Mouse (Mus musculus) NIH3T3 (cell line): ENCODE data around the gene Fam110a.
A peak's percentile ranks its signal among the peaks of the same experiment; 100 is the strongest.

Source experiments
- DNase-seq: peaks from one replicate; pipeline ENCODE4 v3.0.0-alpha.2; 2012; ENCODE audit warnings: low read depth

Gene Fam110a

DNA sequence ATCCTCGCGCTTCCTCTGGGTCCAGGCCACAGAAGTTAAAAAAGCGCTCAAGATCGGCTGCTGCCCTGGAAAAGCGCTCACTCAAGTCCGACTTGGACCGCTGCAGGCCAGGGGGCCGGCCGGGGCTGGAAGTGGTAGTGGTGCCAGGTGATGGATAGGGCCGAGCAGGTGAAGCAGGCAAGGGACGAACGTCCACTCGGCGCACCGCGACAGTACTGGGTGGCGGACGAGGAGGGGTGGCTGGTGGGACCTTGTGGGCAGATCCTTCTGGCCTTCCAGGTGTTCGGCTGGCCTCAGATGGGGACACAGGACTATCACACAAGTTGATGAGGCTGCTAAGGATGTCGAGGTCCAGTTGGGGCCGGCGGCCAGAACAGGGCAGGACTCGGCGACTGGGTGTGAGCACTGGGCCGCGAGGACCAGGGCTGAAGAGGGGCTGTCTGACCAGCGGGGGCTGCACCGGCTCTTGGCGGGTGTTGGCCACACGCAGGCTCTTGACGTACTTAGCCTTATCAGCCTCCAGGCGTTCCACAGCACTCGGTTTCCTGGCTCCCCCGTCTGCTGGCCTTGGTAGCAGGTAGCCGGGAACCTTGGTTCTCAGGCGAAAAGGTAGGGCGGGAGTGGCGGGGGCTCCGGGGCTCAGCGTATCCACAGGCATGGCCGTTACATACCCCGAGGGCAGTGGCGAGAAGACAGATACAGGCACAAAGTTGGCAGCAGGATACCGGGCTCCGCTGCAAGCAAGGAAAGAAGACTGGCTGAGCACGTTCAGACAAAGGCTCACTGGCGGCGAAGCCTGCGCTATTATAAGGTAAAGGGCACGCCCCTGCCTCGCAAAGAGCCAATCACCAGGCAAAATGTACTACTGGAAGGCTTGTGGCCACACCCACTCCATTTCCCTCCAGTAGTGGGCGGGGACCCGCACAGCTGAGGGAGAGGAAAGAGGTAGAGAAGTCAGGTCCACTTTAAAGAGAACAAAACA is 9.5 kb downstream of the Fam110a start:
- DNase-seq: no peak

DNA sequence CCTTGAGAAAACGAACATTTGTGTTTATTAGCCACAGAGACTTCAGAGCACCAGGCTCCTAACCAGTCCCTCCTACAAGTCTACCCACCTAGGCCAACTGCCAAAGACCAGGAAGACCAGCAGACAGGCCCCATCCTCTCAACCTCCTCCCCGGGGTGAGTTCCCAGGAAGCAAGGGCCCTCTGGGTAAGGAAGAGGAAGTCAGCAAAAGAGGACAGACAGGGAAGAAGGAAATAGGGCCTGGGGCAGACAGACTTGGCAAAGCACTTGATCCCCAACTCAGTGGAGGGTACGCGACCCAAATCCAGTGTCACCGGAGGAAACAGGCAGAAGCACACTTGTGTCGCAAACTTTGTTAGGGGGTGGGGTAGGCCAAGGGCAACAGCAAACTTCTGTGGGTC is 10.6 kb downstream of the Fam110a start:
- no peak for DNase-seq

DNA sequence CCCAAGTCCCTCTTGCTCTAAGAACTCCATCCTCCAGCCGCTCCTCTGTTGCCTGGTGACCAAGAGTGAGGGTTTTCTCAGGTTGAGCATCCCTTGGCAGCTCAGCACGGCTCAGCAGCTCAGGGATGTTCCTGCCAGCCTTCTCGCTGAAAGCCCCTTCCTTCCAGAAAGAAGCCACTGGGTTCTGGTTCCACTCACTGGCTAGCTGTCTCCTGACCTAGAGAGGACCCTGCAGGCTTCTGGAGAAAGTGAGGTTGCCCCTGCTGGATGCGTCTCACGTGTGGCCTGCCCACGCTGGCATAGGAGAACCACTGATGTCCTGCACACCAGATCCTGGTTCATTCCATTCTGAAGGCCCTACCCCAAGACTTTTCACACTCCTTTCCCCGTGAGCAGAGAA is 11.0 kb downstream of the Fam110a start:
- DNase-seq: no peak

DNA sequence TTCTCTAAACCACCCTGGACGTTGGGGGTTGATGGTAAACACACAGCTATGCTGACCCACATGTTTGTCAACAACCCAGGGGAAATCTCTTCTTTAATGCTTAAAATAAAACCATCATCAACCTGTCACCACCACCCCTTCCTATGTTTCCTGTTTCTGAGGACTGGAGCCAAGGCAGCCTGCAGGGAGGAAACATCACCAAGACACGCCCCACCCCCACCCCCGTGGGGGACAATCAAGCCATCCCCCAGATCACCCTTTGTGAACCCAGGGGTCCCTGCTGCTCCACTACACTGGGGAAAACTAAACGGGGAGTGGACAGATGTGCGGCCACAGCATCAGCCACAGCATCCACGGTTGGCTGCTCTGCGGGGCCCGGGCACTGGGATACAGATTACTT is 11.6 kb downstream of the Fam110a start:
- no peak for DNase-seq

DNA sequence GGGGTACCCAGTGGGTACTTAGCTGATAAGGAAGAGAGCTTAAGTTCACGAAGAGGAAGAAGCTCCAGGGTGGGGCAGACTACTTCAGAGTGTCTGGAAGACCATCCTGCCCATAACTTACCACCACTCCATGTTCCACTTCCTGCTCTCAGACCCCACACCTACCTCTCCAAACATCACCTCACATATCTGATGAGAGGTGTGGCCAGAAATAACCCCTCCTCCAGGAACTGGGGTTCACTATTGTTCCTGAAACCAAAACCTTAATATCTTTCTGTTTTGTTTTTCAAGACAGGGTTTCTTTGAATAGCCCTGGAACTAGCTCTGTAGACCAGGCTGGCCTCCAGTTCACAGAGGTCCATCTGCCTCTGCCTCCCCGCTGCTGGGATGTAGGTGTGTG is 12.2 kb downstream of the Fam110a start:
- no peak for DNase-seq

DNA sequence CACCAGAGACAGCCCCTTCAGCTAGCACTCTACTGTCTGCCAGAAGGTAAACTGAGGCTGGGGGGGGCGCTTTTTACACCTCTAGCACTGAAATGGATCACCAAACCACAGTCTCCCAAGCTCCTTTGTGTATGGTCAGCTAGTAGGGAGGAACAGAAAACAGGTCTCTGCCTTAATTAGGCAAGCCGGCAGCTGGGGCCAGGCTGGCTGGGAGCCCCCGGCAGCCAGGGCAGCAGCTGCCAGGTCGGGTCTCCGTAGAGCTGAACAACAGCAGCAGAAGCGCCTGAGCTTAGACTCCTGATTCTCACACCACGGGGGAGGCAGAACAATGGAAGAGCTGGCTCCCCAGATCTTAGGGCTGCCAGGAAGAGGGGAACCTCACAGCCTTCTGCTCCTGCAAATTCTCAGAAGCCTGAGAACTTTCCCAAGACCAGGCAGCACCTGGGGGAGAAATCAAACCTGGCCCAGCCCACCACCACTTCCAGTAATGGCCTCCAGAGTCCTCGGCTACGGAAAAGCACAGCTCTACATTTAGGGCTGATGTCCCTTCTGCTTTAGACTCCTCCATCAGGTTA is 12.8 kb downstream of the Fam110a start:
- no peak for DNase-seq

DNA sequence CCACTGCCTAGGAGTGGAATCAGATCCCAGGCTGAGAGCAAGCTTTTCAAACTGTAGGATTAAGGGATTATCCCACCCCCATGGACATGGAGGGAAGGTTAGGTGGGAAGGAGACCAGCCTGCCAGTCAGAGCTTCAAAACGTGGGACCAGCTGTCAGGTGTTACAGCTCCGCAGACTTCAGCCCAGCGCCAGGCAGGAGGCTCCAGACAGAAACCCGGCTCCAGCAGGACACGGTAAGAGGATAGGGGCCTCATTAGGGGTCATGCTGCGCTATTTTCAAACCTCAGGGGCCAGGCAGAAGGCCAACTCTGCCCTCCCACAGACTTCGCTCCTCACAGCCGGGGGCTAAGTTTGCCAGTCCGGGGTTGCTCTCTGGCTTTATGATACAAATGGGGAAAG is 16.0 kb downstream of the Fam110a start:
- no peak for DNase-seq

DNA sequence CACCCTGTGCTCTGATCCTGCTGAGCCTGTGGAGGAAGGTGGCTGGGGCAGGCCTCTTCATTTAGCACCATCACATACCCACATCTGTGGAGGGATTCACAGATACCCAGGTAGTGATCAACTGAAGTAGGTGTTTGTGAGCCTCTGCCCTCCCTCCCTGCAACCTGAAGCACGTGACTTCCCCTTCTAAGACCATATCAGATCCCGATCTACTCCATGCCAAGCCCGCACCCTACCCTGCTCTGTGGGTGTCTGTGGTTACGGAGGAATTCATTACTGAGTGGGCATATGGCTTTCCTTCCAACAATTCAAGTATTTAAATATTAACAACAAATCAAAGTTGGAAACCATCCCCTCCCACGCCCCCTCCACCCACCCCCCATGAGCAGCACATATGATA is 16.7 kb downstream of the Fam110a start:
- no peak for DNase-seq

DNA sequence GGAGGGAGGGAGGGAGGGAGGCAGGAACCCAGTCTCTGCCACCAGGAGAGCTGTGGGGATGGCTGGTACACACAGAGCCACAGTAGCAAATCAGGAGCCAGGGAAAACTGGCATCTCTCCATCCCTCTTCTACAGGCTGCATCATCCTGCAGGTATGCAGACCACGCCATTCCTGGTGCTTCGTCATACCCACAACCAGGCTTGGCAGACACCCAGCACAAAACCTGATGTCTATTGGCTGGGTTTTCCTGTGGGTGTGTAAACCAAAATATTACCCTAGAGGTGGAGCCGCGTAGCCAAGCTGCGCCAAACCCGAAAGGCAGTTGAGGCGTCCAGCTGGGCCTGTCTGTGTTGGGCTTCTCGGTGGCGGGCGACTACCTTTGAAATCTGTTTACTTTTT is 17.5 kb downstream of the Fam110a start:
- DNase-seq: peak; percentile 99

DNA sequence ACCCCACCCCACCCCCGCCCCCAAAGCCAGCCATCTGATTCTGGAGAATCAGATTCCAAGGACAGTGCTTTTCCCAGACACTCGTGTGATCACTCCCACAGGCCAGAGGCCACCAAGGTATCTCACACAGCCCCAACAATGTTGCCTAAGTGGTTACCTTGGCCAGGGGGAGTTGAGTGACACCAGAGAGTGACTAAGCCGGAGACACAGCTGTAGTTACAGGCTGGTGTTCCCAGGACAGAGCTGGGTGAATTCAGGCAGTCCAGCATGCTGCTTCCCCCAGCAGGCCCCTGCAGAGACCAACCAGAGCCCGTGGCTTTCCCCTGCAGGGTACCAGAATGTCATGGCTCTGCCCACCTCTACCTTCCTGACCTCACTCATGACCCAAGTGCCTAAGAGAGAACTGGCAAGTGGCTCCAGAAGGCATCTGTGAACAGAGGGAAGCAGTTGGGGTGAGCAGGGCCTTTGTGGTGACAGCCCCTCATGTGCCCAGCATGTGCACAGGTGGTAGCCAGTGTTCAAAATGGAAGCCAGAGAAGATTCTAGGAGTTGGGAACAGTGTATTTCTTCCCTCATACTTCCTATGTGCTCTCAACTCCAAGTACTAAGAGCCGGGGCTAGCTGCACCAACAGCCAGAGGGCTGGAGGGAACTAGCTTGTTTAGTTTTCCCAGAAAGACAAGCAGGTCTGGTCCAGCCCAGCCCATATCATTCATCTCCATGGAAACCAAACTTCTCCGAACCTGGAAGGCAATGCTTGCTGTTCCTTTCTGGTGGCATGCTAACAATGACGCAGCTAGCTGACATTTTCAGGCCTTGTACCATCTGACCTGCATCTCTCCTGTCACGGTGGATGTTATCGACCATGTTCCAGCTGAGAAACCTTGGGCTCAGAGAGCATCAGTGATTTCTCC is 18.5 kb downstream of the Fam110a start:
- no peak for DNase-seq

DNA sequence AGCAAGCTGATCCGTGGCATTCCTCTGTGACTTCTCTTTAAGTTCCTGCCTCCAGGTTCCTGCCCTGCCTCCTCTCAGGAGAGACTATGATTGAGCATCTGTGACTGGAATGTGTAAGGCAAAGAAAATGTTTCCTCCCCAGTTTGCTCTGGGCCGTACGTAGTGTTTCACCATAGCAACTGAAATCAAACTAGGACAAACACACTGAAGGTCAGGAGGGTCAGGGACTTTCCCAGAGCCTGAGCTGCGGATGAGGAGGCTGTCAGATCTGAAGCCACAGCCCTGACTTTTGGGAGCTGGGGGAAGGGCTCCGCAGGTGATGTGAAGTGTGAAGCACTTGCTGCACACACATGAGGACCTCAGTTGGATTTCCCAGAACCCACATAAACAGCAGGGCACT is 20.7 kb downstream of the Fam110a start:
- DNase-seq: peak; percentile 41

DNA sequence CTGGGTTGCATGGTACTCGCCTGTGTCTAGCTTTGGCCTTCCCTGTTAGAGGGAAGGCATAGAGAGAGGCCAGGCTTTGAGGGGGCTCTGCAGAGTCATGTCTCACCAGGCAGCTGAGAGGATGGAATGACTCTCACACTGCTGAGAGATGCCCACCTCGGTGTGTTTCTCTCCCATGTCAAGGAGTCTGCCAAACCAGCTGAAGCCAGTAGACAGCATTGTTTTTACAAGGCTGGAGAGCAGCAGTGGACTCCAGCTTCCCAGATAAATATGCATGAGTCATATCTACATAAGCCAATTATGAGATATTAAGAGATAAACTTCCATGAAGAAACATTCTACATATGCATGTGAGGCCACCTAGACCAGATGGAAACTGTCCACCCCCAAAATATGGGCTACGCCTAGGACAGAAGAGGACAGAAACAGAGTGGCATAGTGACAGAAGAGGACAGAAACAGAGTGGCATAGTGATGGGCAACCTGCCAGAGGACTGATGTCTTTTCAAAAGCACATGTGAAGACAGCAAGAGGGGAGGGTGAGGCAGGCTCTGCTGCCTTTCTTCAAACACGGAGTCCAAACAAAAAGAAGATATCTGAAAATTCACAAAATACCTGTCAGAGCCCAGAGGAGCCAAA is 23.4 kb downstream of the Fam110a start:
- peak; percentile 73 for DNase-seq

DNA sequence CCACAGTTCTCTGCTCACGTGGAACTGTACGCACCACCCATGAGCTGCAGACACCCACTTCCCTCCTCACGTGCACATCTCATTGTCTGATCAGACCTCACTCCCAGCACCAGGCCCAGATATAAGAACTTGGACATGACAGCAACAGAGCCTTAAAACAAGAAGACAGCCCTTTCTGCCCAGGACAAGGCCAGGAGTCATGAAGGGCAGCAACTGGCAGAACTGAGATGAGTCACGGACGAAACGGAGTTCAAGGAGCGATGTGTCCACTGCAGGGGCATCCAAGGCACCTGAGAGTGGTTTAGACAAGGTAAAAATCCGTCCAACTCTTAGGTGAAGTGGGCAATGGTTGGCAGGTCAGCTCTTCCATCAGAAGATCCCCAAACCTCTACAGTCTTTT is 26.4 kb downstream of the Fam110a start:
- no peak for DNase-seq

DNA sequence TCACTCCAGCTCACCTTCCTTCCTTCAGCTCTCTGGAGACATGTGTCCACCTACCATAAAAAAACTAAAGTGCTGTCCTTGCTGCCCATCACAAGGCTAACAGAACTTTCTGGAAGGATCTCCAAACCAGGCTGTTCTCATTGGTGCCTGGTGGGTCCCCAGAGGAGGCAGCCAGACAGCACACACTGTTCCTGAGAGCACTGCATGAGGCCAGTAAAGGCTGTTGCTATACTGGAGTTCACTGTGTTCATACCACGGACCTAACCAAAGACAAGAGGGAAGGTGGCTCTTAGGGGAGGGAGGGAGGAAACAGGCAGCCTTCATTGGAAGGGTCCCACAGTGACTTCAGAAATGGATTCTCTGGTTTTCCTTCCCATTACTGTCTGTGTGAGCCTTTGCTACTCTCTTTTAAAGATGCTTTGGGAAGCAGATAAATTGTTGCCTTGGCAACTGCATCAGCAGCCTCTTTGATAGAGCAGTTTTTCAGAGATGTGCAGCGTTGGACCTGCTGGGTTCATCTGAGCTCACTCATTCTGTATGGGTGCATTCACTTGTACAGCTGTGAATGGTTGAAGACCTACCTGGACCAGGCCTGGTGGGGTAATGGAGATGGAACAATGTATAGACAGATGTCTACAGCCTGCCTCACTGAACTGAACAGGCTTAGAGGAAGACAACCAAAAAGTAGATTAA is 30.8 kb downstream of the Fam110a start:
- DNase-seq: no peak

DNA sequence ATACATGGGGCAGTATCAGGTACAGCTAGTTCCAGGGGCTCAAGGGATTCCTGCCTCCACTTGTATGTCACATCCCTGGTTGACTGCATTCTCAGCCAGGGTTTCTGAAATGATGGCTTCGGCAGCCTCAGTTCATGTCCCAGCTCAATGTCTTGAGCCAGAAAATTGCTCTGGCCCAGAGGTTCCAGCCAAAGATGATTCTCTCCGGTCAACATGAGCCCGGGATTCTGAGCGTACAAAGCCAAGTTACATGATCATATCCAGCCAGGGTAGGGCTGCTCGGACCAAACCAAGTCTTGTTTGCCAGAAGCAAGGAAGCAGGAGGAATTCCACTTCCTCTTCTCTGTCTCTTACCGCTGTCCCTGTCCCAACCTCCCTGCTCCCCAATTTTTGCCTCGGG is 31.7 kb downstream of the Fam110a start:
- no peak for DNase-seq

DNA sequence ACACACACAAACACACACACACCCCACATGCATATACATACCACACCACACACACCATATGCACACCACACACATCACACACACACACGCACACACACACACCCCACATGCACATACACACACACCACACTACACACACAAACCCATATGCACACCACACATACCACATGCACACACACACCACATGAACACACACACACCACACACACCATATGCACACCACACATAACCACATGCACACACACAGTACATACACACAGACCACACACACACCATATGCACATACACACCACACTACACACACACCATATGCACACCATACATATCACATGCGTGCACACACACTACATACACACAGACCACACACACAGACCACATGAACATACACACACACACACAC is 32.4 kb downstream of the Fam110a start:
- DNase-seq: no peak

DNA sequence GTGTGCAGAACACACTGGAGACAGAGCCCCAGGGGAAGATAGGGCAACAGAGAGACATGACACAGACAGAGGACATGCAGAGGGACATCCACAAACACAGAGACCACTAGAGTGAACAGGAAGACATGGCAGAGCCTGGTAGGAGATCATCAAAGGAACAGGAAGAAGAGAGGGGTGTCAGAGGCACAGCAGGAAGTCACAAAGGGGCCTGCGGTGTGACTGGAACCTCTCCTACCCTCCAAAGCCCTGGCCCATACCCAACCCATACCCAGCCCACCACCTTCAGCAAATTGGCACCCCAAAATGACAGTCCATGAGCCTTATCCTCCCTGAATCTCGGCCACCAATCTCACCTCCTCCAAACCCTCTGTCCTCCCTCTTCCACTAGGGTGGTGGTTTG is 35.9 kb downstream of the Fam110a start:
- no peak for DNase-seq

DNA sequence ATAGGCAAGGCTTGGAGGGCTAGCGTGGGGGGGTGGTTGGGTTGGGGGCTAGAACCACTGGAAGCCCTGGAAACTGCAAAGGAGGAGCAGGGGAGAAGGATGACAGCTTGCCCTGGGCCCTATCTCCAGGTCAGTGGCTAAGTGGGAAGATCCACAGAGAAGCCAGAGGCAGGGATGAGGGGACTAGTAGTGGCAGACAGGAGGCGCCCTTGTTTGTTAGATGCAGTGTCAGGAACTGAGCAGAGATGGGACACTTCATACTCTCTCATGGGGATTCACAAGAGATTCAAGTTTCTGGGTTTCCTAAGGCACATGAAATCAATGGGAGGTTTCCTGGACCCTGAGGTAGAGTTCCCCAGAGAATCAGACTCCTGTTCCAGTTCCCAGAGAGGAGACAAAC is 38.8 kb downstream of the Fam110a start:
- peak; percentile 45 for DNase-seq

DNA sequence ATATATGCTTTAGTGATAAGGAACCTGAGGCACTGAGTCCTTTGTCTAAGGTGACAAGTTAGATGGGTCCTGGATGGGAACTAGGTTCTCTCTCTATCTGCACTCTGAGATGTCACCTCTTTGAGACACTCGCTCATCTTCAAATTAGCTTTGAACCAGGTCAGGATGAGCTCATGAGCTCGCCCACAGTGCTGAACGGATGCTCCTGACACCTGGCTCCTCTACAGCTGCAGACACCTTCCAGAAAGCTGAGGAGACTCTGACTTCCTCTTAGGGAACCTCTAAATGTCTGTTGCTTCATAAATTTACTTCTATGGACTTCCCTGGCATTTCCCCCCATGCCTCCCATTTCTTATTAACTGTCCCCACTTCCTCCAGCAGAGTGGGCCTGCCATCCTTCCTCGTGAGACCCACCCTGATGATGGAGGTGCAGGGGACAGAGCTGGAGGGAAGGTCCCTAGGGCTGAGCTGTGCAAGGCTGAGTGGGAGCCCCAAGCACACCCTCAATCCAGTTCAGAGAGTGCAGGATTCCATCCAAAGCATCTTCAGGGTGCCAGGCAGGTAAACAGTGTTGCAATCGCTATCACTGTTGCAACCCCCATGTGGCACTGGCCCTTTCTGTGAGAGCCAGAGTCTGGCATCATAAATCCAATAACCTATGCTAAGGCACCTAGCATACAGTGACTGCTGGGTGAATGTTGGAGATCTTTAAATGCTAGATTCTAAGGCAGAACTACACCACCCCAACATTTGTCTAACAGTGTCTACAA is 40.2 kb downstream of the Fam110a start:
- DNase-seq: no peak

DNA sequence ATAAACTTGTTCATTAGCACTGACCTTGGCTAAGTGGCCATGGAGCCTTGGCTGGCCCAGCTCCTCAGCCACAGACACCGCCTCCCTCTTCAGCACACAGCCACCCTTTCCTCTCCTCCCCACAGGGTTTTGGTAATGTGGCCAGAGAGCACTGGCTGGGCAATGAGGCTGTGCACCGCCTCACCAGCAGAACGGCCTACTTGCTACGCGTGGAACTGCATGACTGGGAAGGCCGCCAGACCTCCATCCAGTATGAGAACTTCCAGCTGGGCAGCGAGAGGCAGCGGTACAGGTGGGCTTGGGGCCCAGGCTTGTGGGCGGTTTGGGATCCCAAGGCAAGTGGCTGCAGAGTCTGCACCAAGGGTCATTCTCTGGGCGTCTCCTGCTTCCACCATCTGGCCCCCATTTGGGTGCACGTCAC is 41.2 kb downstream of the Fam110a start:
- peak; percentile 61 for DNase-seq

DNA sequence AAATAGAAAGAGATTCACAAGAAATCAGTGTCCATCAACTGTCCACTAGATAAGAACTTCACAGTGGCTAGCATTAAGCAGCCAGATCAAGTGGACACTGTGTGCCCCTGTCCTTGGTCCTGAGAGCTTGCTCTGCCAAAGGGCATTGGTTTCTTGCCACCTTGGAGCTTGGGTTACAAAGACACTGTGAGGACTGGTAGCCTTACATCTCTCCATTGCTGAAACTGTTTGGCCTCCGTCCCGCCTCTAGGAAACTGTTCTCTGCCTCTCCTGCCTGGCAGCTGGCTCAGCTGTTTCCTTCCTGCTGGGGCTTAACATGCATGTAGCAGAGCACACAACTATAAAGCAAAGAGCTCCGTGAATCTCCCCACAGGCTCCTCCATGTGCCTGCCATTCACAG is 42.1 kb downstream of the Fam110a start:
- DNase-seq: peak; percentile 74
